Mouse (Mus musculus) forebrain, embryonic 10.5 days (tissue): ENCODE measurements around the gene Lxn. TPM values are rescaled to one million over a fixed set of nuclear protein-coding genes. Genes with fewer than 3 reads are reported as not detected.

ENCODE experiments used
- DNase-seq: peaks from one replicate; pipeline ENCODE4 v3.0.0-alpha.2; 2017; ENCODE audit warnings: low spot score; ENCODE audit errors: extremely low spot score
- H3K27ac ChIP-seq: fragments of 300-500 bp; sonication (generic); 2 replicates; pipeline ENCODE4 v1.5.1; 2016; ENCODE audit warnings: mild to moderate bottlenecking
- H3K27me3 ChIP-seq: fragments of 300-500 bp; sonication (generic); 2 replicates; pipeline ENCODE4 v1.6.1; 2016; ENCODE audit warnings: mild to moderate bottlenecking; ENCODE audit not compliant: poor library complexity, severe bottlenecking
- H3K36me3 ChIP-seq: fragments of 300-500 bp; sonication (generic); replicated peaks from 2 replicates; pipeline ENCODE4 v1.6.1; 2016; ENCODE audit warnings: mild to moderate bottlenecking, moderate library complexity
- H3K4me1 ChIP-seq: fragments of 300-500 bp; sonication (generic); 2 replicates; pipeline ENCODE4 v1.6.1; 2016
- H3K4me3 ChIP-seq: fragments of 300-500 bp; sonication (generic); 2 replicates; pipeline ENCODE4 v1.5.1; 2016; ENCODE audit warnings: mild to moderate bottlenecking, moderate library complexity
- H3K9me3 ChIP-seq: fragments of 300-500 bp; sonication (generic); 2 replicates; pipeline ENCODE4 v1.6.1; 2016; ENCODE audit warnings: mild to moderate bottlenecking, moderate library complexity
- WGBS: fragments of 180-500 bp; shearing (Covaris S2); methylation state at CpG from one replicate; pipeline ENCODE4 v1.1.7; 2016; 5-methylcytosine and 5-hydroxymethylcytosine counted together
- polyA plus RNA-seq: library from polyadenylated mRNA; unstranded; fragments of >200 nt; fragmentation: Nextera tagmentation; extraction: Ambion mirVana; gene quantifications from 2 replicates; pipeline ENCODE4 v1.2.1, GENCODE M21; 2016

Gene Lxn
- polyA plus RNA-seq = 34.7 and 40.1 TPM in 2 replicates

- 2% methylated on average over 42 of the region's 43 CpGs for WGBS
- peak within 1 kb of the TSS; percentile 85 for H3K27ac ChIP-seq
These were observed at the start of gene Lxn for GRCm38 (mm10) chr3:67463450-67464372. Lxn (minus strand) TSS chr3:67463926.

GRCm38 (mm10) chr3:67512807-67513206, 49.1 kb upstream of the Lxn start:
- no peak overlapping the region for H3K27ac ChIP-seq
- H3K9me3 ChIP-seq = no peaks in the 10 kb centered on the region
- peaks cover 47% of the 10 kb centered on the region for H3K27me3 ChIP-seq
- peaks cover 13% of the 10 kb centered on the region for H3K4me1 ChIP-seq
- DNase-seq = peak; percentile 71
- no peak overlapping the region for H3K4me3 ChIP-seq
- H3K36me3 ChIP-seq = no peaks in the 10 kb centered on the region
- WGBS = 5% methylated on average over 5 of the region's 5 CpGs

More at GRCm38 (mm10) chr3:67463450-67464372, at the start of gene Lxn:
- peak; percentile 60 for DNase-seq
- no peaks in the 10 kb centered on the region for H3K9me3 ChIP-seq
- peaks cover 46% of the 10 kb centered on the region for H3K36me3 ChIP-seq
- peaks cover 28% of the 10 kb centered on the region for H3K4me1 ChIP-seq
- no peaks in the 10 kb centered on the region for H3K27me3 ChIP-seq
- peak within 1 kb of the TSS; percentile 67 for H3K4me3 ChIP-seq

GRCm38 (mm10) chr3:67508216-67508892, 44.6 kb upstream of the Lxn start:
- peaks cover 4% of the 10 kb centered on the region for H3K27me3 ChIP-seq
- H3K9me3 ChIP-seq = no peaks in the 10 kb centered on the region
- no peak overlapping the region for H3K27ac ChIP-seq
- no peaks in the 10 kb centered on the region for H3K36me3 ChIP-seq
- H3K4me1 ChIP-seq = peaks cover 15% of the 10 kb centered on the region
- H3K4me3 ChIP-seq = no peak overlapping the region
- WGBS = 92% methylated on average over 10 of the region's 10 CpGs
- DNase-seq = no peak

GRCm38 (mm10) chr3:67505286-67505685, 41.6 kb upstream of the Lxn start:
- peaks cover 21% of the 10 kb centered on the region for H3K4me1 ChIP-seq
- H3K27me3 ChIP-seq = peaks cover 9% of the 10 kb centered on the region; the same call in 1 of the 2 replicates
- DNase-seq = no peak
- no peaks in the 10 kb centered on the region for H3K36me3 ChIP-seq
- H3K27ac ChIP-seq = no peak overlapping the region
- WGBS = 84% methylated on average over 2 of the region's 2 CpGs
- no peaks in the 10 kb centered on the region for H3K9me3 ChIP-seq
- H3K4me3 ChIP-seq = no peak overlapping the region

- DNase-seq = peak; percentile 23
- H3K9me3 ChIP-seq = 0 out of 2 replicates have a peak, but pooled peaks cover 5% of the 10 kb centered on the region
- WGBS = 2% methylated on average over 3 of the region's 3 CpGs
- H3K27ac ChIP-seq = no peak overlapping the region
- no peaks in the 10 kb centered on the region for H3K36me3 ChIP-seq
- H3K4me3 ChIP-seq = no peak overlapping the region
- peaks cover 21% of the 10 kb centered on the region for H3K4me1 ChIP-seq
- H3K27me3 ChIP-seq = peaks cover 9% of the 10 kb centered on the region; the same call in 1 of the 2 replicates
These were observed 40.2 kb upstream of the Lxn start for GRCm38 (mm10) chr3:67503878-67504277.

GRCm38 (mm10) chr3:67499406-67499791, 35.7 kb upstream of the Lxn start:
- 95% methylated on average over 4 of the region's 4 CpGs for WGBS
- Histone ChIP-seq H3K4me3 (no peak overlapping the region), H3K36me3 (no peaks in the 10 kb centered on the region), H3K27ac (no peak overlapping the region), H3K27me3 (0 out of 2 replicates have a peak, but pooled peaks cover 9% of the 10 kb centered on the region), H3K4me1 (peaks cover 16% of the 10 kb centered on the region), H3K9me3 (0 out of 2 replicates have a peak, but pooled peaks cover 5% of the 10 kb centered on the region)
- no peak for DNase-seq

GRCm38 (mm10) chr3:67498773-67499405, 35.2 kb upstream of the Lxn start:
- Histone ChIP-seq H3K27ac (no peak overlapping the region), H3K4me1 (peaks cover 11% of the 10 kb centered on the region), H3K27me3 (0 out of 2 replicates have a peak, but pooled peaks cover 9% of the 10 kb centered on the region), H3K9me3 (0 out of 2 replicates have a peak, but pooled peaks cover 5% of the 10 kb centered on the region), H3K36me3 (no peaks in the 10 kb centered on the region), H3K4me3 (no peak overlapping the region)
- 90% methylated on average over 8 of the region's 8 CpGs for WGBS
- no peak for DNase-seq

- peaks cover 2% of the 10 kb centered on the region for H3K4me1 ChIP-seq
- no peak for DNase-seq
- no peak overlapping the region for H3K4me3 ChIP-seq
- 0 out of 2 replicates have a peak, but pooled peaks cover 8% of the 10 kb centered on the region for H3K27me3 ChIP-seq
- no peak overlapping the region for H3K27ac ChIP-seq
- H3K9me3 ChIP-seq = 0 out of 2 replicates have a peak, but pooled peaks cover 5% of the 10 kb centered on the region
- no peaks in the 10 kb centered on the region for H3K36me3 ChIP-seq
- 89% methylated on average over 2 of the region's 2 CpGs for WGBS
These were observed 34.3 kb upstream of the Lxn start for GRCm38 (mm10) chr3:67497998-67498397.

- Histone ChIP-seq H3K9me3 (0 out of 2 replicates have a peak, but pooled peaks cover 5% of the 10 kb centered on the region), H3K4me3 (no peak overlapping the region)
- 89% methylated on average over 10 of the region's 10 CpGs for WGBS
These were observed 32.6 kb upstream of the Lxn start for GRCm38 (mm10) chr3:67496310-67496709.

GRCm38 (mm10) chr3:67493132-67493531, 29.4 kb upstream of the Lxn start:
- H3K9me3 ChIP-seq = no peaks in the 10 kb centered on the region
- DNase-seq = no peak
- no peaks in the 10 kb centered on the region for H3K36me3 ChIP-seq
- no peak overlapping the region for H3K4me3 ChIP-seq
- 87% methylated on average over 8 of the region's 8 CpGs for WGBS
- H3K27me3 ChIP-seq = no peaks in the 10 kb centered on the region
- no peaks in the 10 kb centered on the region for H3K4me1 ChIP-seq
- H3K27ac ChIP-seq = no peak overlapping the region

More at GRCm38 (mm10) chr3:67496310-67496709, 32.6 kb upstream of the Lxn start:
- no peaks in the 10 kb centered on the region for H3K4me1 ChIP-seq
- H3K27me3 ChIP-seq = no peaks in the 10 kb centered on the region
- no peak for DNase-seq
- no peak overlapping the region for H3K27ac ChIP-seq
- H3K36me3 ChIP-seq = no peaks in the 10 kb centered on the region

GRCm38 (mm10) chr3:67492086-67492869, 28.6 kb upstream of the Lxn start:
- no peaks in the 10 kb centered on the region for H3K36me3 ChIP-seq
- H3K9me3 ChIP-seq = no peaks in the 10 kb centered on the region
- no peak for DNase-seq
- 83% methylated on average over 8 of the region's 8 CpGs for WGBS
- H3K27me3 ChIP-seq = no peaks in the 10 kb centered on the region
- H3K4me1 ChIP-seq = no peaks in the 10 kb centered on the region
- H3K4me3 ChIP-seq = no peak overlapping the region
- no peak overlapping the region for H3K27ac ChIP-seq

GRCm38 (mm10) chr3:67490156-67490555, 26.4 kb upstream of the Lxn start:
- Histone ChIP-seq H3K4me1 (no peaks in the 10 kb centered on the region), H3K9me3 (no peaks in the 10 kb centered on the region), H3K4me3 (no peak overlapping the region), H3K27ac (no peak overlapping the region), H3K36me3 (no peaks in the 10 kb centered on the region), H3K27me3 (no peaks in the 10 kb centered on the region)
- DNase-seq = no peak
- WGBS = 66% methylated on average over 4 of the region's 4 CpGs
